Mouse (Mus musculus): ENCODE results near the gene Epb41l2. TPM values are rescaled to one million over a fixed set of nuclear protein-coding genes. Genes with fewer than 3 reads are reported as not detected.

The Epb41l2 gene
- total and polyA plus RNA-seq, 2 experiments from 2014 or later: 21.6 to 50.1 TPM

- TF ChIP-seq EP300 (IDR thresholded peaks at IDR 0.05; ENCODE audit: low read depth): no peak
- no peak for TF ChIP-seq CTCF (IDR thresholded peaks at IDR 0.05; ENCODE audit: low read depth)
- Histone ChIP-seq H3K4me3 (ENCODE audit: low read depth, low read length) (no peak overlapping the region), H3K4me1 (ENCODE audit: control insufficient read depth, insufficient read depth) (peaks cover 13% of the 10 kb centered on the region), H3K9me3 (replicated peaks; ENCODE audit: control insufficient read depth, low read length) (no peaks in the 10 kb centered on the region), H3K4me2 (ENCODE audit: low read depth, low read length) (no peak overlapping the region), H3K9ac (replicated peaks; ENCODE audit: low read depth, low read length) (no peak overlapping the region), H3K36me3 (replicated peaks; ENCODE audit: control insufficient read depth, insufficient read depth, low read length) (no peaks in the 10 kb centered on the region), H3K27me3 (ENCODE audit: control insufficient read depth, insufficient read depth, low read length) (no peaks in the 10 kb centered on the region), H3K27ac (ENCODE audit: low read depth) (no peak overlapping the region)
- ATAC-seq (ENCODE audit: insufficient read depth, low read depth) (no peak), DNase-seq (ENCODE audit: low spot score) (no peak)
- 69% methylated on average over 1 of the region's 1 CpGs for WGBS
These were observed 34.1 kb downstream of the Epb41l2 start for GRCm38 (mm10) chr10:25393721-25394120.

DNA sequence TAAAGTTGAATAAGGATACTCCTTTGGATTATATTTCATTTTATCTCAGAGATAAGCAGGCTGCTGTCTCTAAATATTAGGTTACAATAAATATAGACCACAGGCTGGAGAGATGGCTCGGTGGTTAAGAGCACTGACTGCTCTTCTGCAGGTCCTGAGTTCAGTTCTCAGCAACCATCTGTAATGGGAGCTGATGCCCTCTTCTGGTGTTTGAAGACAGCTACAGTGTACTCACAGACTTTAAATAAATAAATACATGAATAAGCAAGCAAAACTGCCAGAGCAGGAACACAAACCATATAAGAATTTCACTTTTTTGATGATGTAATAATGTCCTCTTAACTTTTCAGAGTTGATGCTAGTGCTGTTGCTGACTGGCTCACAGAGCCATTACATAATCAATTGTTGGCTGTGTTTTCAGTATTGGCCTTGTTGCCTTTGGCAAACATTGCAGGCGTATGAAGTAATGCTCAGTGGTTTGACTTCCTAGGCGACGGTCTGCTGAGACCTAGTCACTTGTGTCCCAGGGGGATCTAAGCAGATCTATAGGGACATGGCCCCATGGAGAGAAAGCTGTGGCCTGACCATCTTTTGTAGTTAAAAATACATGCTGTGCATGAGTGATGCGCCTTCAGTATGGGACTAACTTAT is 35.8 kb downstream of the Epb41l2 start:
- Histone ChIP-seq H3K36me3 (replicated peaks; ENCODE audit: control insufficient read depth, insufficient read depth, low read length) (no peaks in the 10 kb centered on the region), H3K4me2 (ENCODE audit: low read depth, low read length) (no peak overlapping the region), H3K4me3 (ENCODE audit: low read depth, low read length) (no peak overlapping the region), H3K4me1 (ENCODE audit: control insufficient read depth, insufficient read depth) (peaks cover 20% of the 10 kb centered on the region), H3K9me3 (replicated peaks; ENCODE audit: control insufficient read depth, low read length) (no peaks in the 10 kb centered on the region), H3K9ac (replicated peaks; ENCODE audit: low read depth, low read length) (no peak overlapping the region), H3K27me3 (ENCODE audit: control insufficient read depth, insufficient read depth, low read length) (no peaks in the 10 kb centered on the region), H3K27ac (ENCODE audit: low read depth) (no peak overlapping the region)
- WGBS: 69% methylated on average over 5 of the region's 5 CpGs
- no peak for DNase-seq (ENCODE audit: low spot score)
- ATAC-seq (ENCODE audit: insufficient read depth, low read depth): no peak
- TF ChIP-seq CTCF (IDR thresholded peaks at IDR 0.05; ENCODE audit: low read depth) (0 out of 2 replicates have a peak, but pooled peaks have one; percentile 17), EP300 (IDR thresholded peaks at IDR 0.05; ENCODE audit: low read depth) (no peak)

- H3K4me1 ChIP-seq (ENCODE audit: control insufficient read depth, insufficient read depth): peaks cover 22% of the 10 kb centered on the region
- no peaks in the 10 kb centered on the region for H3K27me3 ChIP-seq (ENCODE audit: control insufficient read depth, insufficient read depth, low read length)
- H3K9ac ChIP-seq (replicated peaks; ENCODE audit: low read depth, low read length): no peak overlapping the region
- H3K9me3 ChIP-seq (replicated peaks; ENCODE audit: control insufficient read depth, low read length): no peaks in the 10 kb centered on the region
- ATAC-seq (ENCODE audit: insufficient read depth, low read depth) (no peak), DNase-seq (ENCODE audit: low spot score) (no peak)
- no peak overlapping the region for H3K4me3 ChIP-seq (ENCODE audit: low read depth, low read length)
- 63% methylated on average over 3 of the region's 3 CpGs for WGBS
- H3K27ac ChIP-seq (ENCODE audit: low read depth): no peak overlapping the region
- TF ChIP-seq EP300 (IDR thresholded peaks at IDR 0.05; ENCODE audit: low read depth) (no peak), CTCF (IDR thresholded peaks at IDR 0.05; ENCODE audit: low read depth) (no peak)
- no peaks in the 10 kb centered on the region for H3K36me3 ChIP-seq (replicated peaks; ENCODE audit: control insufficient read depth, insufficient read depth, low read length)
- H3K4me2 ChIP-seq (ENCODE audit: low read depth, low read length): no peak overlapping the region
These were observed 37.3 kb downstream of the Epb41l2 start for GRCm38 (mm10) chr10:25396859-25397258.

DNA sequence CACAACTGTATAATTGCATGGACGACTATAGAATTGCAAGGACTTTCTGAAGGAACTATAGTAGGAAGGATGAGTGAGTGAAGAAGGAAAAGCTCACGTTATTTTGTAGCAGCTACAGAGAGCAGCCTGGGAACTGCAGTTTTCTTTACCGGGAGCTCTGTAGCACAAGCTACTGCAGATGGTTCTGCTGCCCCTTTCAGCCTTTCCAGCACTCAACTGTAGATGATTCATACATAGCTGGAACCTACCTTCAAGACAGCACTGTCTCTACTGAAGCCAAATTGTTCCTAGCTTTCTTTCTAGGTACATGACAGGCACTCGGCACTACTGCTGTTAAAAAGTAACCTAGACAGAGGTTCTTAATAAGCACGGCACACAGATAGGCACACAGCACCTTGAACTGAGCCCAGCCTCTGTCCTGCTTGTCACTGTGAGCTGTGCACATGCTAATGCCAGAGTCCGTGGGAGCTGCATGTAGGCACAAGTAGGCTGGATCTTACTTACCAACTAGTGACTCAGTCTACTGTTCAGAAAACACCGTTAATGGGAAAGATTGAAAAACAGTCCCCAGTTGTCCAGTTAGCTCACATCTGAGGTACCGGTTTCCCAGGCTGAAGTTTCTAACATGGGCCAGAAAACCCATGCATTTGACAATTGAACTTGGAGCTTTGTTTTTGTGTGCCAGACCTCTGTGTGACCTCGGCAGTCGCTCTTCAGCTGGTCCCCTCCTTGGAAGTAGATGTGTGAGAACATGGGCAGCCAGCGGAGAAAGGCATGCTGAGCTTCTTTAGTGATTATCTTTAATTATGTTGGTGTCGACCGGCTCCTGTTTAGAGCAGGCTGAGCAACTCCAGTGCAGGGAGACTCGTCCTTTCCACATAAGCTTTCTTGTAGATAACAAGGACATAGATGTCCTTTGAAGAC is 38.4 kb downstream of the Epb41l2 start:
- Histone ChIP-seq H3K4me2 (ENCODE audit: low read depth, low read length) (0 out of 2 replicates have a peak overlapping the region, but pooled peaks have one; percentile 15), H3K9ac (replicated peaks; ENCODE audit: low read depth, low read length) (no peak overlapping the region), H3K4me3 (ENCODE audit: low read depth, low read length) (no peak overlapping the region), H3K9me3 (replicated peaks; ENCODE audit: control insufficient read depth, low read length) (no peaks in the 10 kb centered on the region), H3K36me3 (replicated peaks; ENCODE audit: control insufficient read depth, insufficient read depth, low read length) (no peaks in the 10 kb centered on the region), H3K4me1 (ENCODE audit: control insufficient read depth, insufficient read depth) (peaks cover 22% of the 10 kb centered on the region), H3K27ac (ENCODE audit: low read depth) (no peak overlapping the region), H3K27me3 (ENCODE audit: control insufficient read depth, insufficient read depth, low read length) (no peaks in the 10 kb centered on the region)
- DNase-seq (ENCODE audit: low spot score) (no peak), ATAC-seq (ENCODE audit: insufficient read depth, low read depth) (no peak)
- TF ChIP-seq EP300 (IDR thresholded peaks at IDR 0.05; ENCODE audit: low read depth): no peak
- TF ChIP-seq CTCF (IDR thresholded peaks at IDR 0.05; ENCODE audit: low read depth): no peak
- 31% methylated on average over 14 of the region's 14 CpGs for WGBS

DNA sequence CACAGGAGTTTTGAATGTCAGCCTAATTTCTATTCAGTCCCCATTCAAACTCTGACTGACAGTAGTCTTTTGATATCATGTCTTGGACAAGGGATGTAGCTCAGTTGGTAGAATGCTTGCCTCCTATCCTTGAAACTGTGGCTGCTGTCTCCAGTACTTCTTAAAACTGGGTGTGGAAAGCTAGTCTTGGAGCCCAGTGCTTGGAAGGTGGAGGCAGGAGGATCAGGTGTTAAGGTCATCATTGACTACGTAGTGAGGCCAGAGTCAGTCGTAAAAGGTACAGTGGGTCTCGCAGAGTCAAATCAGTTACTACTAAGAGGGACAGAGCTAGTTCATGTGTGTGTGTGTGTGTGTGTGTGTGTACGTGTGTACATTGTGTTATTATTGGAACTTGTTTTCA is 39.4 kb downstream of the Epb41l2 start:
- no peaks in the 10 kb centered on the region for H3K9me3 ChIP-seq (replicated peaks; ENCODE audit: control insufficient read depth, low read length)
- TF ChIP-seq CTCF (IDR thresholded peaks at IDR 0.05; ENCODE audit: low read depth): no peak
- no peak for TF ChIP-seq EP300 (IDR thresholded peaks at IDR 0.05; ENCODE audit: low read depth)
- peaks cover 22% of the 10 kb centered on the region for H3K4me1 ChIP-seq (ENCODE audit: control insufficient read depth, insufficient read depth)
- H3K9ac ChIP-seq (replicated peaks; ENCODE audit: low read depth, low read length): no peak overlapping the region
- no peak overlapping the region for H3K4me3 ChIP-seq (ENCODE audit: low read depth, low read length)
- DNase-seq (ENCODE audit: low spot score) (no peak), ATAC-seq (ENCODE audit: insufficient read depth, low read depth) (no peak)
- H3K36me3 ChIP-seq (replicated peaks; ENCODE audit: control insufficient read depth, insufficient read depth, low read length): no peaks in the 10 kb centered on the region
- no peak overlapping the region for H3K4me2 ChIP-seq (ENCODE audit: low read depth, low read length)
- WGBS: 82% methylated on average over 4 of the region's 4 CpGs
- no peaks in the 10 kb centered on the region for H3K27me3 ChIP-seq (ENCODE audit: control insufficient read depth, insufficient read depth, low read length)
- no peak overlapping the region for H3K27ac ChIP-seq (ENCODE audit: low read depth)
